Mouse (Mus musculus): Measurements from ENCODE around the gene Csad. TPM values are rescaled to one million over a fixed set of nuclear protein-coding genes. Genes with fewer than 3 reads are reported as not detected.
A peak's percentile ranks its signal among the peaks of the same experiment; 100 is the strongest.

Gene Csad
- total RNA-seq, 4 experiments from 2014 or later = 32.4 to 41.6 (median 35.8) TPM

- DNase-seq (ENCODE audit: low spot score in 2 of 2) = peak; percentile 91 to 92
These were observed 1.3 kb downstream of the Csad start, which contains the start of gene Zfp740 for GRCm38 (mm10) chr15:102202971-102203834. Gene Zfp740, plus strand, starts transcription at chr15:102203249.

GRCm38 (mm10) chr15:102198841-102199240 lies 5.7 kb downstream of the Csad start:
- DNase-seq (ENCODE audit: low spot score in 2 of 2) = no peak

- DNase-seq (ENCODE audit: low spot score in 2 of 2) = no peak
These were observed 9.2 kb downstream of the Csad start for GRCm38 (mm10) chr15:102195373-102195772.

- DNase-seq (ENCODE audit: low spot score in 2 of 2) = no peak
These were observed 10.1 kb downstream of the Csad start for GRCm38 (mm10) chr15:102194439-102194838.

- DNase-seq (ENCODE audit: low spot score in 2 of 2) = no peak
These were observed 10.9 kb downstream of the Csad start for GRCm38 (mm10) chr15:102193652-102194051.

- no peak for DNase-seq (ENCODE audit: low spot score in 2 of 2)
These were observed 11.6 kb downstream of the Csad start for GRCm38 (mm10) chr15:102192820-102193386.

- no peak for DNase-seq (ENCODE audit: low spot score in 2 of 2)
These were observed 12.2 kb downstream of the Csad start for GRCm38 (mm10) chr15:102192271-102192812.

- DNase-seq (ENCODE audit: low spot score in 2 of 2) = no peak
These were observed 12.8 kb downstream of the Csad start for GRCm38 (mm10) chr15:102191699-102192098.

- no peak for DNase-seq (ENCODE audit: low spot score in 2 of 2)
These were observed 15.6 kb downstream of the Csad start for GRCm38 (mm10) chr15:102188883-102189282.

- DNase-seq (ENCODE audit: low spot score in 2 of 2) = no peak
These were observed 16.4 kb downstream of the Csad start for GRCm38 (mm10) chr15:102188096-102188495.

GRCm38 (mm10) chr15:102186239-102186638 lies 18.3 kb downstream of the Csad start:
- DNase-seq (ENCODE audit: low spot score in 2 of 2) = no peak

GRCm38 (mm10) chr15:102183076-102183475 lies 21.4 kb downstream of the Csad start:
- DNase-seq (ENCODE audit: low spot score in 2 of 2) = no peak

GRCm38 (mm10) chr15:102179924-102180323 lies 24.6 kb downstream of the Csad start:
- DNase-seq (ENCODE audit: low spot score in 2 of 2) = no peak

- DNase-seq (ENCODE audit: low spot score in 2 of 2) = no peak
These were observed 25.4 kb downstream of the Csad start for GRCm38 (mm10) chr15:102179106-102179505.

GRCm38 (mm10) chr15:102178279-102178678 lies 26.2 kb downstream of the Csad start:
- DNase-seq (ENCODE audit: low spot score in 2 of 2) = peak; percentile 52 to 78

GRCm38 (mm10) chr15:102177417-102177816 lies 27.1 kb downstream of the Csad start:
- no peak for DNase-seq (ENCODE audit: low spot score in 2 of 2)

GRCm38 (mm10) chr15:102176571-102177316 lies 27.8 kb downstream of the Csad start:
- DNase-seq (ENCODE audit: low spot score in 2 of 2) = no peak

- no peak for DNase-seq (ENCODE audit: low spot score in 2 of 2)
These were observed 28.7 kb downstream of the Csad start for GRCm38 (mm10) chr15:102175736-102176319.

- DNase-seq (ENCODE audit: low spot score in 2 of 2) = no peak
These were observed 30.9 kb downstream of the Csad start for GRCm38 (mm10) chr15:102173581-102173980.

GRCm38 (mm10) chr15:102169064-102169463 lies 35.5 kb downstream of the Csad start:
- DNase-seq (ENCODE audit: low spot score in 2 of 2) = no peak

GRCm38 (mm10) chr15:102167620-102168021 lies 36.9 kb downstream of the Csad start:
- DNase-seq (ENCODE audit: low spot score in 2 of 2) = no peak
